23 mouse cellular contexts compared by ENCODE assay signal in genomic region chr19:17806626-17807025, GRCm38 (mm10). TPM values are rescaled to one million over a fixed set of nuclear protein-coding genes. Genes with fewer than 3 reads are reported as not detected.
DNase-seq lines count a peak whose midpoint lies in the region; ATAC-seq and TF ChIP-seq lines count a peak whose summit lies in the region.
"Had no signal": no experiment of that assay in that cellular context is flagged by ENCODE, and none has a peak within 500 bp of the region (broad histone marks: within the 10 kb centered on the region; RNA-seq: fewer than 3 reads in every experiment).

No protein-coding gene starts in this region.

- no peak overlapping the region for H3K4me3 ChIP-seq in intestine, embryonic 14.5 days (ENCODE audit: low read depth, low read length)
- no peak overlapping the region for H3K4me3 ChIP-seq in intestine, embryonic 16.5 days (ENCODE audit: low read length)
- no peak overlapping the region for H3K4me3 ChIP-seq in liver, embryonic 13.5 days (replicated peaks)
- no peak overlapping the region for H3K4me3 ChIP-seq in liver, postnatal 0 days (ENCODE audit: low read depth, low read length)
- H3K4me3 ChIP-seq: embryonic facial prominence, embryonic 13.5 days; forebrain, embryonic 13.5 days; heart, embryonic 10.5 days; hindbrain, embryonic 12.5 days had no signal

- H3K4me1 ChIP-seq in intestine, embryonic 14.5 days (replicated peaks; ENCODE audit: control insufficient read depth, insufficient read depth, low read length), result no peaks in the 10 kb centered on the region
- peaks cover 9% of the 10 kb centered on the region for H3K4me1 ChIP-seq in intestine, embryonic 16.5 days (ENCODE audit: control insufficient read depth, insufficient read depth, low read length)
- H3K4me1 ChIP-seq in liver, embryonic 13.5 days (replicated peaks), result no peaks in the 10 kb centered on the region
- 0 out of 2 replicates have a peak, but pooled peaks cover 3% of the 10 kb centered on the region for H3K4me1 ChIP-seq in liver, postnatal 0 days (ENCODE audit: insufficient read depth)
- H3K4me1 ChIP-seq: forebrain, embryonic 13.5 days; heart, embryonic 10.5 days; hindbrain, embryonic 12.5 days had no signal

- no peaks in the 10 kb centered on the region for H3K36me3 ChIP-seq in intestine, embryonic 14.5 days (ENCODE audit: control insufficient read depth, insufficient read depth, low read length)
- H3K36me3 ChIP-seq in intestine, embryonic 16.5 days (ENCODE audit: control insufficient read depth, insufficient read depth, low read length), result no peaks in the 10 kb centered on the region
- no peaks in the 10 kb centered on the region for H3K36me3 ChIP-seq in liver, embryonic 13.5 days
- no peaks in the 10 kb centered on the region for H3K36me3 ChIP-seq in liver, postnatal 0 days (replicated peaks; ENCODE audit: insufficient read depth, low read length)
- H3K36me3 ChIP-seq: embryonic facial prominence, embryonic 13.5 days; heart, embryonic 10.5 days; hindbrain, embryonic 12.5 days had no signal

- peak; percentile 84 for ATAC-seq in intestine, embryonic 14.5 days (replicated peaks; ENCODE audit: low FRiP score, low TSS enrichment, low read depth)
- ATAC-seq in intestine, embryonic 16.5 days, result peak; percentile 83
- ATAC-seq in liver, embryonic 13.5 days (ENCODE audit: low read depth), result peak; percentile 80
- ATAC-seq in liver, postnatal 0 days, result peak; percentile 95
- ATAC-seq: activated CD4-positive, CD25-positive, alpha-beta regulatory T cell, adult 4 months; forebrain, embryonic 13.5 days; forebrain, postnatal 0 days; Patski had no signal

- no peaks in the 10 kb centered on the region for H3K9me3 ChIP-seq in intestine, embryonic 14.5 days (ENCODE audit: control insufficient read depth, low read length)
- no peaks in the 10 kb centered on the region for H3K9me3 ChIP-seq in intestine, embryonic 16.5 days (ENCODE audit: control insufficient read depth, low read length)
- no peaks in the 10 kb centered on the region for H3K9me3 ChIP-seq in liver, embryonic 13.5 days (replicated peaks)
- H3K9me3 ChIP-seq in liver, postnatal 0 days (ENCODE audit: low read length), result no peaks in the 10 kb centered on the region
- H3K9me3 ChIP-seq: embryonic facial prominence, embryonic 13.5 days; forebrain, embryonic 13.5 days; heart, embryonic 10.5 days; hindbrain, embryonic 12.5 days had no signal

- no peak overlapping the region for H3K27ac ChIP-seq in intestine, embryonic 14.5 days (ENCODE audit: low read depth)
- H3K27ac ChIP-seq in intestine, embryonic 16.5 days (ENCODE audit: low read length), result peak overlapping the region; percentile 45
- no peak overlapping the region for H3K27ac ChIP-seq in liver, embryonic 13.5 days
- peak overlapping the region; percentile 82 for H3K27ac ChIP-seq in liver, postnatal 0 days (ENCODE audit: low read depth)
- H3K27ac ChIP-seq: embryonic facial prominence, embryonic 13.5 days; forebrain, embryonic 13.5 days; heart, embryonic 10.5 days; hindbrain, embryonic 12.5 days had no signal

- TF ChIP-seq EP300 in liver, postnatal 0 days (IDR thresholded peaks at IDR 0.05; ENCODE audit: low read depth), result no peak

- H3K9ac ChIP-seq in intestine, embryonic 14.5 days (ENCODE audit: low read length), result no peak overlapping the region
- no peak overlapping the region for H3K9ac ChIP-seq in intestine, embryonic 16.5 days (ENCODE audit: low read depth, low read length)
- no peak overlapping the region for H3K9ac ChIP-seq in liver, embryonic 13.5 days
- no peak overlapping the region for H3K9ac ChIP-seq in liver, postnatal 0 days (replicated peaks)
- H3K9ac ChIP-seq: embryonic facial prominence, embryonic 13.5 days; forebrain, embryonic 13.5 days; forebrain, postnatal 0 days; hindbrain, embryonic 12.5 days had no signal

- no peak overlapping the region for H3K4me2 ChIP-seq in intestine, embryonic 14.5 days (ENCODE audit: low read length)
- no peak overlapping the region for H3K4me2 ChIP-seq in intestine, embryonic 16.5 days (ENCODE audit: low read depth, low read length)
- H3K4me2 ChIP-seq in liver, embryonic 13.5 days, result no peak overlapping the region
- peak overlapping the region; percentile 40; the same call in 1 of the 2 replicates for H3K4me2 ChIP-seq in liver, postnatal 0 days (ENCODE audit: low read depth, low read length)
- H3K4me2 ChIP-seq: embryonic facial prominence, embryonic 13.5 days; forebrain, embryonic 13.5 days; hindbrain, embryonic 12.5 days had no signal

- no peak for TF ChIP-seq CTCF in liver, postnatal 0 days (IDR thresholded peaks at IDR 0.05; ENCODE audit: low read depth)

- 56% methylated on average over 5 of the region's 5 CpGs for WGBS in intestine, embryonic 14.5 days
- WGBS in intestine, embryonic 16.5 days, result 59% methylated on average over 5 of the region's 5 CpGs
- 58% methylated on average over 5 of the region's 5 CpGs for WGBS in liver, embryonic 13.5 days (ENCODE audit: insufficient replicate concordance)
- WGBS in liver, postnatal 0 days (ENCODE audit: insufficient replicate concordance), result 61% methylated on average over 5 of the region's 5 CpGs

- H3K27me3 ChIP-seq in intestine, embryonic 14.5 days (replicated peaks; ENCODE audit: control insufficient read depth, insufficient read depth, low read length), result no peaks in the 10 kb centered on the region
- no peaks in the 10 kb centered on the region for H3K27me3 ChIP-seq in intestine, embryonic 16.5 days (replicated peaks; ENCODE audit: control insufficient read depth, insufficient read depth, low read length)
- H3K27me3 ChIP-seq in liver, embryonic 13.5 days, result no peaks in the 10 kb centered on the region
- no peaks in the 10 kb centered on the region for H3K27me3 ChIP-seq in liver, postnatal 0 days (ENCODE audit: insufficient read depth, low read length)
- H3K27me3 ChIP-seq: CH12.LX; embryonic facial prominence, embryonic 13.5 days; forebrain, embryonic 13.5 days; hindbrain, embryonic 12.5 days; Patski had no signal

- no peak for DNase-seq in intestine, embryonic 14.5 days (ENCODE audit: low spot score)
- DNase-seq in liver, embryonic 13.5 days, result no peak
- DNase-seq in liver, postnatal 0 days, result peak; percentile 46
- no peak for DNase-seq in heart, adult 18-20 months
- DNase-seq in kidney, adult 9 months, result no peak
- no peak for DNase-seq in frontal cortex, postnatal 14 days (ENCODE audit: low spot score in 2 of 2)
- DNase-seq: adrenal gland, postnatal 14 days; cerebellum, adult 18-20 months; cerebellum, adult 9-11 months; cerebellum, postnatal 36 days; forebrain, postnatal 0 days; gastrocnemius, postnatal 36 days; heart, adult 11 months; heart, postnatal 10 days; heart, postnatal 4 days had no signal

RNA-seq across cellular contexts. Expression of gene Pcsk5, which starts 30.8 kb away (rescaled TPM):
- polyA plus RNA-seq in intestine, embryonic 14.5 days (2014; fragmentation: Nextera tagmentation; extraction: Ambion mirVana), result 27.1 and 27.4 TPM in 2 replicates
- polyA plus RNA-seq in intestine, embryonic 16.5 days (2015; fragmentation: Nextera tagmentation; extraction: Ambion mirVana), result 30.2 and 36.9 TPM in 2 replicates
- 1.2 and 1.4 TPM in 2 replicates for polyA plus RNA-seq in liver, embryonic 13.5 days (2015; fragmentation: Nextera tagmentation; extraction: Ambion mirVana)
- polyA plus RNA-seq in liver, postnatal 0 days (2015; fragmentation: Nextera tagmentation; extraction: Ambion mirVana), result 3.8 and 4.1 TPM in 2 replicates
- 1 to 10 TPM; 1.8 to 2.5 TPM for total RNA-seq in heart, adult 18-20 months (2021)
- total RNA-seq: CH12.LX had no signal
- polyA plus RNA-seq: activated CD4-positive, CD25-positive, alpha-beta regulatory T cell, adult 4 months had no signal

Comparison
In these comparisons a context has a peak if more than half of its experiments do, and no peak if none do; other contexts are left out.
1. H3K27ac ChIP-seq: peak in intestine, embryonic 16.5 days (single experiment) and liver, postnatal 0 days (single experiment); none in intestine, embryonic 14.5 days (single experiment) and liver, embryonic 13.5 days (single experiment).
2. Peak in every context shown above with its lines, with median percentiles within 50 percentile points of each other: ATAC-seq.